Mouse (Mus musculus): ENCODE measurements around the gene Mtmr1.

- TF ChIP-seq CTCF (IDR thresholded peaks at IDR 0.05; ENCODE audit: low read depth) = no peak
- TF ChIP-seq EP300 (IDR thresholded peaks at IDR 0.05; ENCODE audit: low read depth) = no peak
Measured at GRCm38 (mm10) chrX:71365011-71365410, 451 bp downstream of the Mtmr1 start.

All from liver, postnatal 0 days (tissue).